Mouse (Mus musculus): ENCODE results near the gene Btc. TPM values are rescaled to one million over a fixed set of nuclear protein-coding genes. Genes with fewer than 3 reads are reported as not detected.
A peak's percentile ranks its signal among the peaks of the same experiment; 100 is the strongest.

Btc gene
- total RNA-seq, 1 experiment, result 0.71 TPM

- no peak overlapping the region for H3K4me3 ChIP-seq (ENCODE audit: insufficient read depth in 1 of 2, low read depth in 1 of 2, low read length in 2 of 2, poor library complexity in 1 of 2, severe bottlenecking in 1 of 2)
- no peak overlapping the region for H3K9ac ChIP-seq (ENCODE audit: insufficient read depth, low read depth, low read length, poor library complexity, severe bottlenecking)
- DNase-seq (ENCODE audit: low read depth, low spot score), result no peak
- no peak overlapping the region for H3K27ac ChIP-seq (ENCODE audit: insufficient read depth, low read depth, low read length, poor library complexity, severe bottlenecking)
- H3K9me3 ChIP-seq (ENCODE audit: control insufficient read depth, insufficient read depth, low read depth, low read length), result no peaks in the 10 kb centered on the region
- TF ChIP-seq HCFC1 (IDR thresholded peaks at IDR 0.05; ENCODE audit: borderline replicate concordance, insufficient read depth, low read length) (no peak), ZC3H11A (IDR thresholded peaks at IDR 0.05; ENCODE audit: borderline replicate concordance, low read depth, low read length) (no peak), ZNF384 (IDR thresholded peaks at IDR 0.05; ENCODE audit: low read depth, low read length) (no peak), MAFK (IDR thresholded peaks at IDR 0.05; ENCODE audit: insufficient read depth, low read depth, low read length) (no peak), CHD2 (IDR thresholded peaks at IDR 0.05; ENCODE audit: low read depth, low read length) (no peak)
- in situ Hi-C loops (cut with MboI; ENCODE audit: low sequenced_read_pairs in 2 of 2, unreplicated experiment in 2 of 2), result no loop called here
- H3K36me3 ChIP-seq (ENCODE audit: control insufficient read depth, insufficient read depth, low read length, poor library complexity, severe bottlenecking), result no peaks in the 10 kb centered on the region
- H3K4me1 ChIP-seq (ENCODE audit: control insufficient read depth in 2 of 2, insufficient read depth in 2 of 2, low read length in 2 of 2, poor library complexity in 1 of 2), result no peaks in the 10 kb centered on the region
These were observed 25.8 kb upstream of the Btc start for GRCm38 (mm10) chr5:91428547-91428946.

DNA sequence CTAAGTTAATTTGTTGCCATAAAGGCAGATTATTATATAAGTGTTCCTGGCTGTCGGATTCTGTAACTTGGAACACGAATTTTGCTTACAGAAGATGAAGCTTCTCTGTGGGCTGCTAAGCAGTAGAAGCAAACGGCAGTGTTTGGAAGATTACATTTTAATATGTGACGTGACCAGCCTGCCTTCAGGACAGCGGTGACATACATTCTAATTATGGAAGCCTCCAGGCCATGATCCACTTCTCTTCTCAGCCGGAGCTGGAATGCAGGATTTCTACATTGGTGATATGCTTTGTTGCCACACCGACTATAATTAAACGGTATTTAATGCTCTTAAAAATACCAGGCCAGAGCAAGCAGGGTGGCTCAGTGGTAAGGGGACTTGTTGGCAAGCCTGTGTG, 11.0 kb upstream of the Btc start:
- H3K36me3 ChIP-seq (ENCODE audit: control insufficient read depth, insufficient read depth, low read length, poor library complexity, severe bottlenecking), result no peaks in the 10 kb centered on the region
- no peaks in the 10 kb centered on the region for H3K9me3 ChIP-seq (ENCODE audit: control insufficient read depth, insufficient read depth, low read depth, low read length)
- H3K9ac ChIP-seq (ENCODE audit: insufficient read depth, low read depth, low read length, poor library complexity, severe bottlenecking), result no peak overlapping the region
- H3K4me3 ChIP-seq (ENCODE audit: insufficient read depth in 1 of 2, low read depth in 1 of 2, low read length in 2 of 2, poor library complexity in 1 of 2, severe bottlenecking in 1 of 2), result no peak overlapping the region
- DNase-seq (ENCODE audit: low read depth, low spot score), result no peak
- in situ Hi-C loops (cut with MboI; ENCODE audit: low sequenced_read_pairs in 2 of 2, unreplicated experiment in 2 of 2), result no loop called here
- H3K27ac ChIP-seq (ENCODE audit: insufficient read depth, low read depth, low read length, poor library complexity, severe bottlenecking), result no peak overlapping the region
- H3K4me1 ChIP-seq (ENCODE audit: control insufficient read depth in 2 of 2, insufficient read depth in 2 of 2, low read length in 2 of 2, poor library complexity in 1 of 2), result no peaks in the 10 kb centered on the region; a peak in 1 of 4 replicates
- TF ChIP-seq CHD2 (IDR thresholded peaks at IDR 0.05; ENCODE audit: low read depth, low read length) (no peak), ZC3H11A (IDR thresholded peaks at IDR 0.05; ENCODE audit: borderline replicate concordance, low read depth, low read length) (no peak), MAFK (IDR thresholded peaks at IDR 0.05; ENCODE audit: insufficient read depth, low read depth, low read length) (no peak), ZNF384 (IDR thresholded peaks at IDR 0.05; ENCODE audit: low read depth, low read length) (no peak), HCFC1 (IDR thresholded peaks at IDR 0.05; ENCODE audit: borderline replicate concordance, insufficient read depth, low read length) (no peak)

DNA sequence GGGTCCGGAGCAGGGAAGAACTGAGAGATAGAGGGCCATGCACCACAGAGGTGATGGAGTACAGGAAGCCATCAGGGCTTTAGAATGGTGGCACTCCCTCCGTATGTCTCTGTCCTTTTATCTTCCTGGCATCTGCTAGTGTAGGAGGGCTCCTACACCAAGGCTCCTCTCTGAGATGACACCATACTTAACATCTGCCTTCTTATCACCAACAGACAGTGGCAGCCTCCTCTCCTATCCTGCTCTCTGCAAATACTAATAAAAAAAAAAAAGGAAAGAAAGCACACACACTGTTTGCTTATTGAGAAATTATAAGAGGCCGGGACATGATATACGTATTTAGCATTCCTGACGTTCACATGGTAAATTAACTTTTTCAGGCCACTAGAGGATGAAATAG, 1.5 kb upstream of the Btc start:
- Histone ChIP-seq H3K4me3 (ENCODE audit: insufficient read depth in 1 of 2, low read depth in 1 of 2, low read length in 2 of 2, poor library complexity in 1 of 2, severe bottlenecking in 1 of 2) (no peak overlapping the region), H3K36me3 (ENCODE audit: control insufficient read depth, insufficient read depth, low read length, poor library complexity, severe bottlenecking) (no peaks in the 10 kb centered on the region), H3K9ac (ENCODE audit: insufficient read depth, low read depth, low read length, poor library complexity, severe bottlenecking) (no peak overlapping the region), H3K9me3 (ENCODE audit: control insufficient read depth, insufficient read depth, low read depth, low read length) (no peaks in the 10 kb centered on the region), H3K27ac (ENCODE audit: insufficient read depth, low read depth, low read length, poor library complexity, severe bottlenecking) (no peak overlapping the region), H3K4me1 (ENCODE audit: control insufficient read depth in 2 of 2, insufficient read depth in 2 of 2, low read length in 2 of 2, poor library complexity in 1 of 2) (no peaks in the 10 kb centered on the region)
- in situ Hi-C loops (cut with MboI; ENCODE audit: low sequenced_read_pairs in 2 of 2, unreplicated experiment in 2 of 2), result no loop called here
- no peak for TF ChIP-seq ZNF384 (IDR thresholded peaks at IDR 0.05; ENCODE audit: low read depth, low read length)
- no peak for TF ChIP-seq HCFC1 (IDR thresholded peaks at IDR 0.05; ENCODE audit: borderline replicate concordance, insufficient read depth, low read length)
- TF ChIP-seq CHD2 (IDR thresholded peaks at IDR 0.05; ENCODE audit: low read depth, low read length), result no peak
- TF ChIP-seq MAFK (IDR thresholded peaks at IDR 0.05; ENCODE audit: insufficient read depth, low read depth, low read length), result no peak
- TF ChIP-seq ZC3H11A (IDR thresholded peaks at IDR 0.05; ENCODE audit: borderline replicate concordance, low read depth, low read length), result no peak
- no peak for DNase-seq (ENCODE audit: low read depth, low spot score)

DNA sequence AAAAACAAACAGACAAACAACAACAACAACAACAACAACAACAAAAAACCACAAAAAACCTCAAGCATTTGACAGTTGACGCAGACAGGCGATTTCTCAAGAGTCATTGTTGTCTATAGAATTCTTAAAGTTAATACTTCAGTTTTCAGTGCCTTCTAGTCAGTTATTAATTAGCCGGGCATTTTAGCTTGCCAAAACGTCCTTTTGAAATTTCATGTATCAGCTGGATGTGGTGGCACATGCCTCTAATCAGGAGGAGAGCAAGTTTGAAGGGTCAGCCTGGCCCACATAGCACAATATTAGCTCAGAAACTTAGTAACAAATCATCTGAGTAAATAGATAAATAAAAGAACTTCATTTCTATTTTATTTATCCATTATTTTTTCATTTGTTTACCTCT, 487 bp upstream of the Btc start:
- Histone ChIP-seq H3K36me3 (ENCODE audit: control insufficient read depth, insufficient read depth, low read length, poor library complexity, severe bottlenecking) (no peaks in the 10 kb centered on the region), H3K4me1 (ENCODE audit: control insufficient read depth in 2 of 2, insufficient read depth in 2 of 2, low read length in 2 of 2, poor library complexity in 1 of 2) (no peaks in the 10 kb centered on the region), H3K4me3 (ENCODE audit: insufficient read depth in 1 of 2, low read depth in 1 of 2, low read length in 2 of 2, poor library complexity in 1 of 2, severe bottlenecking in 1 of 2) (no peak overlapping the region), H3K9me3 (ENCODE audit: control insufficient read depth, insufficient read depth, low read depth, low read length) (no peaks in the 10 kb centered on the region), H3K9ac (ENCODE audit: insufficient read depth, low read depth, low read length, poor library complexity, severe bottlenecking) (no peak overlapping the region), H3K27ac (ENCODE audit: insufficient read depth, low read depth, low read length, poor library complexity, severe bottlenecking) (no peak overlapping the region)
- no peak for DNase-seq (ENCODE audit: low read depth, low spot score)
- in situ Hi-C loops (cut with MboI; ENCODE audit: low sequenced_read_pairs in 2 of 2, unreplicated experiment in 2 of 2), result no loop called here
- no peak for TF ChIP-seq MAFK (IDR thresholded peaks at IDR 0.05; ENCODE audit: insufficient read depth, low read depth, low read length)
- no peak for TF ChIP-seq CHD2 (IDR thresholded peaks at IDR 0.05; ENCODE audit: low read depth, low read length)
- no peak for TF ChIP-seq HCFC1 (IDR thresholded peaks at IDR 0.05; ENCODE audit: borderline replicate concordance, insufficient read depth, low read length)

DNA sequence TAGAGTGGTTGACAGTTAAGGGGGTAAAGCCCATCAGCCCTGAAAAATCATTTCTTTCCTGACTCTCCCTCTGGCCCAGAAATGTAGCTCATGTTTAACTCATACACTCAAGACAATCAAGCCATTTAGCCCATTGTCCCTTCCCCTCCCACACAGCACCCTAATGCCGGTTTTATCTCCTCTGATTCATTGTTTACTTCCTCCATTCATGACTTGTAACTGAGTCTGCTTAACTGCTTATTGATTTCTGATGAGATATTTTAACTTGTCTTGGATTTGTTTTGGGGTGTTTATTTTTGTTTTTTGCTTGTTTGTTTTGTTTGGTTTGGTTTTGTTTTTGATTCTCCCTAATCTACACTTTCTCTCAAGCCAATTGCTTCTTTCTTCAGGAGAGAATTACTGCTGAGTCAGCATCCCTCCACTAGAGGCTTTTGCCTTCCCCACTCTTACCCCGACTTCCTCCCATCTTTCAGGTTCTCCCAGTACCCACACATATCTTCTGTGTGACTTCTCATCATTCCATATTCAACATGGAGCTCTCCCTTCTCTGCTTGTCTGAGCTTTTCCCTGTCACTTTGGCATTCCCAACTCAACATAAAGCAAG, 2.2 kb downstream of the Btc start:
- in situ Hi-C loops (cut with MboI; ENCODE audit: low sequenced_read_pairs in 2 of 2, unreplicated experiment in 2 of 2), result no loop called here
- H3K9me3 ChIP-seq (ENCODE audit: control insufficient read depth, insufficient read depth, low read depth, low read length), result no peaks in the 10 kb centered on the region
- no peak for DNase-seq (ENCODE audit: low read depth, low spot score)
- no peaks in the 10 kb centered on the region for H3K4me1 ChIP-seq (ENCODE audit: control insufficient read depth in 2 of 2, insufficient read depth in 2 of 2, low read length in 2 of 2, poor library complexity in 1 of 2)
- H3K4me3 ChIP-seq (ENCODE audit: insufficient read depth in 1 of 2, low read depth in 1 of 2, low read length in 2 of 2, poor library complexity in 1 of 2, severe bottlenecking in 1 of 2), result no peak overlapping the region
- H3K36me3 ChIP-seq (ENCODE audit: control insufficient read depth, insufficient read depth, low read length, poor library complexity, severe bottlenecking), result no peaks in the 10 kb centered on the region
- TF ChIP-seq MAFK (IDR thresholded peaks at IDR 0.05; ENCODE audit: insufficient read depth, low read depth, low read length) (peak; percentile 94), HCFC1 (IDR thresholded peaks at IDR 0.05; ENCODE audit: borderline replicate concordance, insufficient read depth, low read length) (no peak)
- H3K9ac ChIP-seq (ENCODE audit: insufficient read depth, low read depth, low read length, poor library complexity, severe bottlenecking), result no peak overlapping the region
- H3K27ac ChIP-seq (ENCODE audit: insufficient read depth, low read depth, low read length, poor library complexity, severe bottlenecking), result no peak overlapping the region
